Mouse (Mus musculus) megakaryocyte progenitor cell, adult 5-6 weeks (primary cell): ENCODE results near the gene Myoz1. TPM values are rescaled to one million over a fixed set of nuclear protein-coding genes. Genes with fewer than 3 reads are reported as not detected.
"Not testable (repeated sequence)": the region's sequence is repeated elsewhere in the genome, so short reads cannot be mapped to it uniquely, and the experiment has no call there.

Experiments used
- ATAC-seq: replicated peaks from 2 replicates; pipeline ENCODE4 v1.8.0; 2016; ENCODE audit warnings: mild to moderate bottlenecking, moderate TSS enrichment, inconsistent platforms; ENCODE audit not compliant: poor library complexity
- total RNA-seq, 2 experiments: library from RNA; stranded (forward) in 1 of 2; stranded (reverse) in 1 of 2; fragments of 157-497, 149-512 nt in 1 of 2; fragments of 200-1000 nt in 1 of 2; gene quantifications; 2 replicates each; pipeline versions ENCODE4 v1.2.3 to v1.2.4; 2015 to 2017

Myoz1 gene
- total RNA-seq (2015), result not detected in 2 replicates
- total RNA-seq (2017), result 0.68 TPM in 1 of 2 replicates, not detected in the other

DNA sequence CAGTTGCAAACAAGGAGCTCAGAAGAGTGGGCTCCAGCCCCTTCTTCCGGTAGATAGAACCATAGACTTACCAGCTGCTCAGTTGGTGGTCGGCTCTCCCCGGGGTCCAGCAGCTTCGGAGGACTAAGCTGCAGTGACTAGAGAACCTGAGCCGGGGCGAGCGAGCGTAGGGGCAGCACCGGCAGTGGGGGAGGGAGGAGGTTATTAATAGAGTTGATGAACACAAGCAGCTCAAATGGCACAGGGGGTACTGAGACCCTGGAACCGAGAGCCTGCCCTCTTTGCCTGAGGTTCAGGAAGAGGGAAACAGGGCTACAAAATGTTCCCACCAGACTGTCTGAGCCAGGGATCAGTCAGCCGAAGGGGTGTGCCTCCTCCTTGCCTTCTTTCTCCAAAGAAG, at the start of gene Myoz1:
Gene Myoz1 (minus strand): TSS at position 180 of the 400 bp plus-strand sequence.
- ATAC-seq, result no peak

DNA sequence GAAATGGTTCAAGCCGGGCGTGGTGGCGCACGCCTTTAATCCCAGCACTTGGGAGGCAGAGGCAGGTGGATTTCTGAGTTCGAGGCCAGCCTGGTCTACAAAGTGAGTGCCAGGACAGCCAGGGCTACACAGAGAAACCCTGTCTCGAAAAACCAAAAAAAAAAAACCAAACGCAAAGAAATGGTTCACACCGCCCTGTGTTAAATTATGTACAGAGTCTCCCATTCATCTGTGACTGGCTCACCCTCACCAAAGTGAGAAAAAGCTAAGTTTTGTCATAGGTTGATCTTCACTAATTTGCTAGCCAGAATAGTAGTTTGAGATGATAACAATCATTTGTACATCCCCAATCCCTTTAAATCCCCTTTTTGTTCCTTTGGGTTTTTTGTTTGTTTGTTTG, 47.1 kb upstream of the Myoz1 start:
- not testable (repeated sequence) for ATAC-seq

GRCm38 (mm10) chr14:20702741-20703381, 46.5 kb upstream of the Myoz1 start, which contains the start of gene Chchd1:
Chchd1 (plus strand) TSS chr14:20703006.
- peak; percentile 84 for ATAC-seq

DNA sequence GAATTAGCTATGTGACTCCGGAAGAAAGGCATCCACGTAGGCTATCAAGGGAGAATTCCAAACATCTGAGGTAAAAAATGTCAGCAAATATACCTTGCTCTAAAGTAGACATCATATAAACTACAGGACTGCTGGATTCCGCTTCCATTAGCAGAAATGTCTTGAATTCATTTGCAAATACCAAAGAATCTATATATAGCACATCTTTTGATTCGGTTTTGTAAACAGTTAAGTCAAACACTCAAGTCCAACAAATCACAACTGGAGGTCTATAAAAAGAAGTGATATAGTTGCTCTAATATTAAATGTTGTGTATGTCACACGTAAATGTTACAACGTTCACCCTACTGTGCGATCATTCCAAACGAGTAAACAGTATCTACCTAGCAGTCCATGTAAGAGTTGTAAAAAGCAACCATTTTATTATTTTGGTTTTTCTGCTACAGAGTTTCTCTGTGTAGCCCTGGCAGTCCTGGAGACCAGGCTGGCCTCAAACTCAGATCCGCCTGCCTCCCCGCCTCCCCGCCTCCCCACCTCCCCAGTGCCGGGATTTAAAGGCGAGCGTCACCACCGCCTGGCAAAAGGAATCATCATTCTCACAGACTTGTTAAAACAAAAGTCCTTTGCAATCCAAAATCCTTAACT, 45.9 kb upstream of the Myoz1 start:
- ATAC-seq, result no peak; the same call in 1 of the 2 replicates

DNA sequence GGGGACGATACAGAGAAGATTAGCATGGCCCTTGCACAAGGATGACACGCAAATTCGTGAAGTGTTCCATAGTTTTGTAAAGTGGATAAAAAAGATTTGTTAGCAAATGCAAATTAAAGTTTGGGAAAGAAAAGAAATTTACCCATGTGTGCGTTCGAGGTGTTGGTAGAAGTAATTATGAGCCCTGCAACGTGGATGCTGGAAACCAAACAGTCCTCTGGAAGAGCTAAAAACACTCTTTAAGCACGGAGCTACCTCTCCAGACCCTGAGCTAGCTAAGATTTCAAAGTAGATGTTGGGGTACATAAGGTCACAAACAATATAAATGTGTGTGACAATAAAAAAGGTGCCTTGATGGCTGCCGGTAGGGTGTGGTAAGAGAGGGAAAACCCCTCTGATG, 45.2 kb upstream of the Myoz1 start:
- no peak for ATAC-seq

DNA sequence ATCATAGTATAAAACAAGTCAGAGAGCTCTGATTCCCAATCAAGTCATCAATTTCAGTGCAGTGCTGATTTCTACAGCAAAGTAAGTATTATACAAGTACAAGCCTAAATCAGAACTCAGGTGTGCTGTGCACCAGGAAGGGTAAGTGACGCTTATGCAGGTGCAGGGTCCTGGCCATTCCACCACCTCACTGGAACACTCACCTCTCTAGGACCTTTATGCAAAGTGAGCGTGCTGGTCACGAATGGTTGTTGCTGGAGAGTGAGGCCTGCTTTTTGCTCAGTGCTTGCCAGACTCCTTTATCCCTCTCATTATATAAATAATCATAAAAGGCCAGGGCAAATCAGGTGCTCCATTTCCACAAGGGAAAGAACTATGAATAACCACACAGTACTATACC, 44.0 kb upstream of the Myoz1 start:
- ATAC-seq, result no peak

DNA sequence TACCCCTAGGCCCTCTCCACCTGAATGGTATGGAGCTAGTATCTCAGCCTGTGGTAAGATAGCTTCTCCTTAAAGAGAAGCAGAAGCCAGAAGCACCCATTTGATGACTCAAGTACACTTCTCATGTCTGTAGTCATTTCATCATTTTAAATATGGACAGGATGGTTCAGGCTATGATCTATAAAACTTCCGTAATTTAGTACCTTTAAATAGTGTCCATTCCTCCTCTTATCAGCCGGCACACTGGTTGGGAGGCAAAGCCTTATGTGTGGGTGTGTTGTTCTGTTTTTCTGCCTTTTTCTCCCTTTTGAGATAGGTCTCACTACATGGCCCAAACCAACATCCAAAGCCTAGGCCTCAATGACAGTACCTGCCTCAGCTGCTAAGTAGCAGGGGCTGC, 42.2 kb upstream of the Myoz1 start:
- no peak for ATAC-seq

DNA sequence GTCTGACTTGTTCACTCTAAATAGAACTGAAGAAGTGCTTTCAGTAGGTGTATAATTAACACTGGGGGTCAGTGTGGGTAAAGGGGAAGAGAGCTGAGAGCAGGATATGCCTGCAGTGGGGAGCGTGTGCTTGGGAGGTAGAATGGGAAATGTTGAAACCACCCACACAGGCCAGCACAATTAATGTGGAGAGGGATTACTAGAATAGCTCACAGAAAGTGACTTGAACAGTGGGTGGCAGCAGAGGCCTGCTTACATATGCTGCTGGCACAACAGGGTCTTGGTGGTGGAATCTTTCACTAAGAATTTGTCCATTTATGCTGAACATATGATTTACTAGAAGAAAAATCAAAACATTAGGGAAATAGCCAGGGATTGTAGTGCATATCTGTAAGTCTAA, 40.6 kb upstream of the Myoz1 start:
- peak; percentile 68 for ATAC-seq

DNA sequence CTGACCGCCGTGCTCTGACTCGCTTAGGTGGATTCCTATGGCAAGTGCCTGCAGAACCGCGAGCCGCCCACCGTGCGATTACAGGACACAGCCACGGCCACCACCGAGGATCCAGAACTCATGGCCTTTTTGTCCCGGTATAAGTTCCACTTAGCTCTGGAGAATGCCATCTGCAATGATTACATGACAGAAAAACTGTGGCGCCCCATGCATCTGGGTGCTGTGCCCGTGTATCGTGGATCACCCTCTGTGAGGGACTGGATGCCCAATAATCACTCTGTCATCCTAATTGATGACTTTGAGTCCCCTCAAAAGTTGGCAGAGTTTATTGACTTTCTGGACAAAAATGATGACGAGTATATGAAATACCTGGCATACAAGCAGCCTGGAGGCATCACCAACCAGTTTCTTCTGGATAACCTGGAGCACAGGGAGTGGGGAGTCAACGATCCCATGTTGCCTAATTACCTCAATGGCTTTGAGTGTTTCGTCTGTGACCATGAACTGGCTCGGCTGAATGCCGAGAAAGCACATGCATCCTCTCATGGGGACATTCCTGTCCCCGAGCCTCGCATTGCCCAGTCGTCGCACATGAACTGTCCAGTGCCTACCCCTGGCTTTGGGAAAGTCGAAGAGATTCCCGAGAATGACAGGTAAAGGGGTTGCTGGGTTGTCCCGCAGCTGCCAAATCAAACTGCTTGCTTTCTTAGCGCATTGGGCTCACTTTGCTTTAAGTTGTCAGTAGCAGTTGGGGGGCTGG, 39.6 kb upstream of the Myoz1 start:
- no peak for ATAC-seq

GRCm38 (mm10) chr14:20694884-20695760, 38.8 kb upstream of the Myoz1 start, which contains the start of gene Fut11:
Fut11 (plus strand) TSS chr14:20694968.
- ATAC-seq, result peak; percentile 63

DNA sequence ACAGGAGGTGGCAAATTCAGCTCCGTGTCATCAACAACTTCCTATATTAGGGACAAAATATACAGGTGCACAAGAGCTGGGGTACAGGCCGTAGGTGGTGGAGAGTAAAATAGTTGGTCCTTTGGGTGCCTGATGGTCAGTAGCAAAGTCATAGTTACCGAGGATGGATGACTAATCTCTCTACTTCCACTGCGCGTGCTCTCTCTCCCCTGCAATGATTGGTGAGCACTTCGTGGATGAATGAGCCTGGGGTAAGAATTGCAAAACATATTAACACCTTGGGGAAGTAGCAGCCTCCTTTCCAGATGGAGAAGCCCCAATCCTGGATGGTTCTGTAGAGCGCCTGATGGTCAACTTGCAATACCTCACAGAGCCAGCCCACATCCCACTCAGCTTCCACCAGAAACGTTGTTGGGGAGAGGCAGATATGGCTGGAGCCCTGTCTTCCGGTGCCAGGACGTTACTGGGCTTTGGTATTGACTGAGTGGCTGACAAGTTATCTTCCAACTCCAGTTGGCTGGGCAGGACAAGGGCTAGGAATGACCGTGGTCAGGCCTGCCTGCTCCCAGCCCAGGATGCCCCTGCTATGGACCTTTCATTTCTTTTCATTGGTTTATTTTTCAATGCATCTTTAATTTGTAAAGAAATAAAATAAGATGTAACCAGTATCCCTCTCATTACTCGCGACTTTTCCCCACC, 38.0 kb upstream of the Myoz1 start:
- 0 out of 2 replicates have a peak, but pooled peaks have one; percentile 1 for ATAC-seq

GRCm38 (mm10) chr14:20693589-20694101, 37.3 kb upstream of the Myoz1 start:
- ATAC-seq, result no peak

DNA sequence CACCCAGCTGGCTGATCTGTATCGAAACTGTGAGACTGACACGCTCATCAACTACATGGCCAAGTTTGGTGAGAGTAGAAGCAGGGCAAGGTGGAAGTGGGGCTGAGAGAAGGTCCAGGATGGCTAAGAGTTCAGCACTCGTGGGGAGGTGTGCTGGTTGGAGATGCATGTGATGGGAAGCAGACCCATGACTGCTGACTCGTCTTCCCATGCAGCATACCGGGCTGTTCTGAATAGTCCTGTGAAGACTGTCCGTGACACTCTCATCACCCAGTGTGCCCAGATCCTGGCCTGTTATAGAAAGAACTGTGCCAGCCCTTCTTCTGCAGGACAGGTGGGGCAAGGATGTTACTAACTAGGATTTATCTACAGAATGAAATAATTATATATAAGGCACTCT, 35.4 kb upstream of the Myoz1 start:
- ATAC-seq, result no peak

DNA sequence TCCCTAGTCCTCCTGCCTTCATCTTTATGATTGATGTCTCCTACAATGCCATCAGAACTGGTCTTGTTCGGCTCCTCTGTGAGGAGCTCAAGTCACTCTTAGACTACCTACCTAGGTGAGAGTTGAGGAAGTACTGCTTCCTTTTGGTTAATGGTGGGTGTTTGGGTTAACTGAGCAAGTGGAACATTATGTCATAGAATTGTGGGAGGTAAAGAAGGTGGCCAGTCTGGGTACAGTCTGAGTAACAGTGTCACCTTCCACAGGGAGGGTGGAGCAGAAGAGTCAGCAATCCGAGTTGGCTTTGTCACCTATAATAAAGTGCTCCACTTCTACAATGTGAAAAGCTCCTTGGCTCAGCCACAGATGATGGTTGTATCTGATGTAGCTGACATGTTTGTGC, 32.7 kb upstream of the Myoz1 start:
- no peak for ATAC-seq

DNA sequence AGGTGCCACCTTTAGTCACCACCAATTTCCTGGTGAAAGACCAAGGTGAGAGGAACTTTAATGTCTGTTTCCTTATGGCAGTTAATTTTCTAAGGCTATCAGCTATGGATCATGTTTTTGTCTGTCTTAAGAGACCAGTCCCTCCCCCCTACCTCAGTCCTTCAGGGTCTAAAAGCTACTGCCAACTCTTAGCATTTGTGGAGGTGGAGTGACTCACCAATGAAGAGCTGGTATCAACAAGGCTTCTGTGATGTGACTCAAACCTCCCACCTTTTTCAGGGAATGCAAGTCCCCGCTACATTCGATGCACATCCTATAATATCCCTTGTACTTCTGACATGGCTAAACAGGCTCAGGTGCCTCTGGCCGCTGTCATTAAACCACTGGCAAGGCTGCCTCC, 30.2 kb upstream of the Myoz1 start:
- no peak for ATAC-seq

GRCm38 (mm10) chr14:20682498-20682897, 26.2 kb upstream of the Myoz1 start:
- ATAC-seq, result peak; percentile 78

DNA sequence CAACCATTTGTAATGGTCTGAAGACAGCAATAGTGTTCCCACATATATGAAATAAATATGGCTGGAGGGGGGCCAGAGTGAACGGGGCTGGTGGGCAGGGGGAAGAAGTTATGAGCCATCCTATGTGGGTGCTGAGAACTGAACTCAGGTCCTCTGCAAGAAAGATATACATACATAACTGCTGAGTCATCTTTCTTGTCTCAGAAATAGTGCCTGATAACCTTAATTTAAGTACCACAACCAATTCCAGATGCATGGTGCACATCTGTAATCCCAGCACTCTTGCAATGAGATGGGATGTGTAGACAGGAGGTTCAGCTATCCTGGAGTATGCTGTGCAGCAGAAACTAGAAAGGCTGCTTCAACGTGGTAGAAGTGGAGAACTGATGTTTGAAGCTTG, 25.4 kb upstream of the Myoz1 start:
- no peak for ATAC-seq

DNA sequence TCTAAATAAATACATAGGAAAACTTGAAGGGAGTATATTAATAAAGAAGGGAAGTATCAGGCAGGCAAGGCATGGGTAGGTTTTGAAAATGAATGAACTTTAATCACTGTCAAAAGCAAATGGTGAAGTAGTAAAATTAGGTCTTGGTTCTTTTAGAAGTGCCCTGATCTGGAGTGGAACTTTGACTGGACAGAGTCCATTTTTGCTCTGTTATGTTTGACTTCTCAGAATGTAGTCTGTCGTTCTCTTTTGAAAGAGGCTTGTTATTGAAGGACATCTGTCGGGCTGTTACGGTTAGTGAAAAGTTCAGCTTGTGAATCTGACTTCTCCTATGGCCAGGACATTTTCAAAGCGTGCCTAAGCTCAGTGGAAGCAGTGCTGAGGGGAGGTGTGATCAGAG, 21.6 kb upstream of the Myoz1 start:
- ATAC-seq, result no peak

DNA sequence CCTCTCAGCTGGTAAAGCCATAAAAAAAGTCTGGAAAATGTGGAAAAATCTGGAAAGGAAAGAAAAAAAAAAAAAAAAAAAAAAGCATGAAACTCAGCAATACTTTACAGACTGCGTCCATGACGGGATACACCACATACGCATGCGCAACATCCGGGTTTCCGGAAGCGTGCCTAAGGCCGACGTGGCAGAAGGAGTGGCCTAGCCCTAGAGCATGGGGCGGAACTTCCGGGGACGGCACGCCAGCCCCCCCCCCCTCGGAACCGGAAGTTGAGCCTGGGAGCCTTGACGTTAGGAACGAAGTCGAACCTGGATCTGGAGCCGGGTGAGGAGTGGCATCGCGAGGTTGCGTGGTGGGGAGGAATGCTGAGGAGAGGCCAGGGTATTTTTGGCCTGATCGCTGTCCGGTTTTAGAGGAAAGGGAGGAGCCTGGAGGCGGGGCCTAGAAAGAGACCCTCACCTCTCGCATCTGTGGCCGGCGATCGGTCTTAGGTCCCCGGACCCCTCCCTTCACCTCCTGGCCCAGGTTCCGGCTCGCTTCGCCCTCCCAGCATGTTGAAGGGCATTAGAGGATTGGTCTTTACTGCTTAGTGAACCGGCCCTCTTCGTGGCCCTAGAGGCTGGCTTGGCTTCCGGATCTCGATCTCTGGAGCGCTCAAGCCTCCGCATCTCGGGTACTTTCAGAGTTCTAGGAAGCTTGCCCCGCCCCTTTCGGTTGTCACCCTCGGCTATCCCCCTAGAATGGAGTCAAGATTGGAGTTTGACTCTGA, 17.9 kb upstream of the Myoz1 start, which contains the start of gene Sec24c:
Gene Sec24c (plus strand): TSS at position 245 of the 770 bp plus-strand sequence.
- peak; percentile 93 for ATAC-seq
